Mouse (Mus musculus) MN1 (cell line): Measurements from ENCODE around the gene Timeless.
"Not testable (repeated sequence)": the region's sequence is repeated elsewhere in the genome, so short reads cannot be mapped to it uniquely, and the experiment has no call there.

Experiments used
- DNase-seq: peaks from one replicate; pipeline ENCODE4 v3.0.0-alpha.2; 2016; ENCODE audit warnings: low spot score

Gene Timeless

DNA sequence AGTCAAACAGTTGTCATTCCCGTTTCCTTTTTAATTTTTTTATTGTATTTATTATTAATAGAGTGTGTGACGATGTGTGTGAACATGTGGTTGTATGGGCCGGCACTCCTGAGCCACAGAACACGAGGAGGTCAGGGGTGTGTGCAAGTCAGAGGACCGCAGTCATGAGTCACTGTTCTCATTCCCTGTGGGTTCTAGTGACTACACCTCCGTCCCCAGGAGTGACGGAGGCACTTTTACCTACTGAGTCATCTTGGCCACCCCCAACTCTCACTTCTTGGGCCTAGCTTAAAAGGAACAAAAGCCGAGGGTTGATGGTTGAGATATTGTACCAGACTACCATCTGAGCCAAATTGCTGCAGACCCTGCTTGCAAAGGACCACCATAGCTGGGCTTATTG lies 24.5 kb downstream of the Timeless start:
- DNase-seq, result no peak

DNA sequence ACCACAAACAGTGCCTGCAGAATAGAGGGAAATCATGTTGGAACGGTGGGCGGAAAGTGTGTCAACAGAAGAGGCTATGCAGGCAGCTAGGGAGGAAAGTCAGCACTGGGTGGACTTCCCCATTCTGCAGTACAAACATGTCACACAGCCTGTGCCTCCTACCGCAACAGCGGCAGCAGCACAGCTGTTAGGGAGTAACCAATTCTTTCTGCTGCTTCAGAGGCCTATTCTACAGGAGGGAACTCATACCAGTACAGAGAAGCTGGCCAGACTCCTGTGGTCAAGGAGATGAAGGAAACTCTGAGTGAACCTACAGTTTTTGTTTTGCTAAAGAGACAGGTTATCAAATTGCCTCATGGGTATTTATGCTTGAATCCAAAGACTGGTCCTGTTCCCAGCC lies 27.1 kb downstream of the Timeless start:
- no peak for DNase-seq

DNA sequence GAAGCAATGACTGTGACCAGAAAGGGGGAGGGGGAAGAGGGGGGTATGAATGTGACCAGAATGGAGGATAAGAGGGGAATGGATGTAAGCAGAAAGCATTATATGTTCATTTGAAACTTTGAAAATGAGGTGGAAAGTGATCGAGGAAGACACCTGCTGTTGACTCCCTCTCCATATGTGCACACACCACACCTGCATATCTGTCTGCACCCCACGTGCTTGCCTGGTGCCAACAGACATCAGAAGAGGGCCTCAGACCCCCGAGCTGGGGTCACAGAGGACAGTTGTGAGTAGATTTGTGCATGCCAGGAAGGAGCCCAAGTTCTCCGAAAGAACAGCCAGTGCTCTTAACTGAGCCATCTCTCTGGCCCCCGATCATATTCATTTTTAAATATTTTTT lies 28.1 kb downstream of the Timeless start:
- DNase-seq, result no peak

DNA sequence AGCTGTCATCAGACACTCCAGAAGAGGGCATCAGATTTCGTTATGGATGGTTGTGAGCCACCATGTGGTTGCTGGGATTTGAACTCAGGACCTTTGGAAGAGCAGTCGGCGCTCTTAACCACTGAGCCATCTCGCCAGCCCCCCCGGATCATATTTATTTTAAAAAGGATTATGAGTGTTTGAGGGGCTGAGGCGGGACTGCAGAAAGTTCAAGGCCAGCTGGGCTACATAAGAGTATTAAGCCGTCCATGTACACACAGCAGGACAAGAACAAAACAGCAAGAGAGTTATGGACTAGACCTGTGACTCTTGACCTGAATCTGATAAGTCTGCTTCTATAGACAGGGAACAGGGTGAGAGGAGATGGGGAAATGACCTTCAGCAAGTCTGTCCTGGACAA lies 28.5 kb downstream of the Timeless start:
- DNase-seq, result not testable (repeated sequence)

DNA sequence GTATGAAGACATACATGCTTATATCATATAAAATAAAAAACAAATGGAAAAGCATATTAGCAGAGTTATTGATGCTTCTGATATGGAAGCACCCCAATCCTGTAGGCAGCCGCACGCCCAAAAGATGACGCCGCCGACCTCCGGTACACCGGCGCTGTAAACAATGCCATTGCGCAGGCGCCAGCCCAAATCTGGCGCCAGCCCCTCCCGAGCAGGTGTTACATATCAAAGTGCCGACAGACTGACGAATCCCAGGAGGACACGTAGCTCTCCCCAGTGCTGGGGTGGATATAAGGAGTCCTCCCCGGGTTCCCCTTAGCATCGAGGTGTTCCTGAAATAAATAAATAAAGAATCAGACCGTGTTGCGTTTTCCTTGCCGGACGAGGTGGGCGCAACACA lies 30.4 kb downstream of the Timeless start:
- DNase-seq, result no peak

DNA sequence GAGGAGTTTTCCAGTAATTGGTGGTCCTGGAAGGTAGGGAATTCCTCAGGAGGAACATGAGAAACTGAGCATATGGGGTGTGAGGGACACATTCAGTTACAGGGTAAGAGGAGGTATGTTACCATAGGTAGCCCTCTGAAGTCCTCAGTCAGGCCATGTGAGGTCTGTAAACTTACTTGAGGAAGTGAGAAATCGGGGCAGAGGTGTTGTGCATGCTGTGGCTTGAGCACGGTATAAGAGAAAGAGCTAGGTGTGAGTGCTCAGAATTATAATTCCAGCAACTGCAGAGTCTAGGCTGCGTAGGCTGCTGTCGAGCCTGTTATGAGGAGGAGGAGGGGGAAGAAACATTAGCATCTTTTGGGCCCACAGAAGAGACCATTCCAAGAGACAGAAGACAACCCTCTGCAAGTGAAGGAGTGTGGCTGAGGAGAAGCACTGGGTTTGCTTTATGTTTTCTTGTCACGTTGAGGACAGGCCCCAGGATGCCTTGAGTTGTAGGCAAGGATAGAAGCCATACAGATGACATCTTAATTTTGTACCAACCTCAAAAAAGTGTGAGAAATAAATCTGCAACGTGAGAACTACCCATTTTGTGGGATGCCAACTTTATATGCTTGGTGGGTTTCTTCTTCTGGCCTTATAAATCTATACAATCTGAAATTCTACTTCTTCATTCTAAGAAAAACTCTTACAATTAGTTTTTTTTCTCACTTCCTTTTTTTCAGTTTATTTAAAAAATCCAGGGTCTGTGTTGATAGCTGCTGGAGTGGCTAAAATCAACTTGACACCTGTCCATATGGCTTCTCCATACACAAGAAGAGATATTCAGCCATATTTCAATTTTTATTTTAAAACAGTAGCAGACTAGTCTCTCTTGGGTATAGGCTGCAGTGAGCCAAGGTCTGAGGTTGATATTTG lies 31.8 kb downstream of the Timeless start:
- no peak for DNase-seq

DNA sequence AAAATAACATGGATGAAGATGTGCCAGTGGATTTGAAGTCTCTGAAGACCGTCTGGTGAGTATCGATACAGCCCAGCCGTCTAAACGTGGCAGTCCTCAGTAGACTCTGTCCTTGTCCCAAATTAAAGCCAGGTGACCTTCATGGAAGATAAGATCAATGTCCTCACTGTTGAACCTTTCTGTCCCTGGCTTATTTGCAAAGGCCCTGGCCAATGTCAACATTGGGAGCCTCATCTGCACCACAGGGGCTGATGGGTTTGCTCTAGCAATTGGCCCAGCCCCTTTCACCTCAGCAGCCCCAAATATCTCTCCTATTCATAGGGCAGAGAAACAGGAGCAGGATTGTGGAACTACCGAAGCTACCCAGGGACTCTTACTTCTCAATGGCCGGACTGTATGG lies 36.5 kb downstream of the Timeless start, which contains the start of gene Apof:
TSS of gene Apof (plus strand) at position 301 of the 400 bp plus-strand sequence.
- DNase-seq, result no peak

DNA sequence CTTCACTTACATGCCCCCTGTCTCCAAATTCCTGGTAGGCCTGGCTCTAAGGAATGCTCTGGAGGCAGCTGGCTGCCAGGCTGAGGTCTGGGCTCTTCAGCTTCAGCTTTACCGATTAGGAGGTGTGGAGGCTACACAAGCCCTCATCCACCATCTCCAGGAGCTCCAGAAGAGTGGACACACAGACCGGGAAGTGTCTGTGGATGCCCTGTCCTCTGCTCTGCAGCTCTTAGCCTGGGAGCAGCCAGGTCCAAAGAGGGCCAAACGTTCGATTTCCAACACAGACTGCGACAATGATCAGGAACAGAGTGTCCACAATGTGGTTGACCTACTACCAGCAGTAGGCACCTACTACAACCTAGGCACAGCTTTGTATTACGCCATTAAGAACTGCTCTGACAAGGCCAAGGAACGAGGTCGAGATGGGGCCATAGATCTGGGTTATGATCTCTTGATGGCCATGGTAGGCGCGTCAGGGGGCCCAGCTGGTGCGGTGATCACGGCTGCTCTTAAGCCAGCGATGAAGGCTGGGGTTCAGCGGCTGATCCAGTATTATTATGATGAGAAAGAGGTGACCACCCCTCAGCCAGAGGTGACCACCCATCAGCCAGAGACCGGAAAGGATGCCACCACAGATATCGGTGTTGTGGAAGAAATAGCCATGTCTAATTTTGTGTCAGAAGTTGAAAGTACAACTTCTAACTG lies 37.5 kb downstream of the Timeless start:
- no peak for DNase-seq

DNA sequence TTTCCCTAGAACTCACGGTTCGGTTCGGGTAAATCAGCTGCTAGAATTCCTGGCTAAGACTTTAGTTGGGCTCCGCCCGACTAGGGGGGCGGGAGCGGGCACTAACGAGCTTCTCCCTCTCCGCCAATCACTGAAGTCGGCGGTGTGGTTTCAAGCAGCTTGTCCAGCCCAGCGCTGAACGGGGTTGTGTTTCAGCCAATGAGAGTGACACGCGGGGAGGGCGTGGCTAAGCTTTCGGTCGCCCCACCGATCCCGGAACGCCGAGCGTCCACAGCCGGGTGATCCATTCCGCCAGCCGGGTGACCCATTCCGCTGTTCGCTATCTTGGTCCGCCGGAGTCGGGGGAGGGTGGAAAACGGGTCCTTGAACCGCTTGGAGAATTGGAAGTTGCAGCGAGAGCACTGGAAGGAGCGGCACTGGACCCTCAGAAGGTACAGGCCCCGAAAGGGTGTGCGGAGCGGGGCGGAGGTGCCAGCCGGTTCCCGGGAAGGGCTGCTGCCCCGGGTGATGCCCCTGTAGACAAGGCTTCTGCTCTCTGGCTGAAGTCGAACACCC lies 38.5 kb downstream of the Timeless start, which contains the start of gene Stat2:
TSS of gene Stat2 (plus strand) at position 273 of the 555 bp plus-strand sequence.
- peak; percentile 100 for DNase-seq

DNA sequence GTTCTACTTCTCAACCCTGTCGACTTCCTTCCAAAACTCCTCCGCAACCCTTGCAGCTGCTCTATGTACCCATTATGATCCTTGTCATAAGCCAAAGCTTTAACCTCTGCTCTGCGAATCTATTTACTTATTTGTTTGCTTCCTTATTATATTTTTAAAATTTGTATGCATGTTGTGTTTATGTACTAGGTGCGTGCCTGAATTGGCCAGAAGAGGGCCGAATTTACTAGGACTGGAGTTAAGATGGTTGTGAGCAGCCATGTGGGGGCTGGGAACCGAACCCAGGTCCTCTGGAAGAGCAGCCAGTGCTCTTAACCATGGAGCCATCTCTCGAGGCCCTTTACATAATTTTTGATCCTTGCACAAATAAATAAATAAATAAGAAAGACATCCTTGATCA lies 39.0 kb downstream of the Timeless start:
- DNase-seq, result peak; percentile 48

DNA sequence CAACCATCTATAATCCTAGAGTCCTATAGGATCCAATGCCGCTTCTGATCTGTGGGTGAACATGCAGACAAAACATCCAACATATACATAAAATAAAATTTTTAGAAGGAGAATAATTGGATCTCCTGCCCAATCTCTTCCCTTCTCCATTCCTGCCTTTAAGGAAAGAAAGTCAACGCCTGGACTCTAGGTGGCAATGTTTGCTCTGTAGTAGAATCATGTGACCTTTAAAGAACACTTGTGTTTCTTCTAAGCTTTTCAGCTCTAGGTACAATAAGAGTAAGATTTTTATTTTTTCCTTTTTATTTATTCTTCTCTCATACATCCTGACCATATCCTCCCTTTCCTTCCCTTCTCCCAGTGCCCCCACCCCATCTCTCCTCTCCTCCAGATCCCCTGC lies 40.0 kb downstream of the Timeless start:
- DNase-seq, result no peak

DNA sequence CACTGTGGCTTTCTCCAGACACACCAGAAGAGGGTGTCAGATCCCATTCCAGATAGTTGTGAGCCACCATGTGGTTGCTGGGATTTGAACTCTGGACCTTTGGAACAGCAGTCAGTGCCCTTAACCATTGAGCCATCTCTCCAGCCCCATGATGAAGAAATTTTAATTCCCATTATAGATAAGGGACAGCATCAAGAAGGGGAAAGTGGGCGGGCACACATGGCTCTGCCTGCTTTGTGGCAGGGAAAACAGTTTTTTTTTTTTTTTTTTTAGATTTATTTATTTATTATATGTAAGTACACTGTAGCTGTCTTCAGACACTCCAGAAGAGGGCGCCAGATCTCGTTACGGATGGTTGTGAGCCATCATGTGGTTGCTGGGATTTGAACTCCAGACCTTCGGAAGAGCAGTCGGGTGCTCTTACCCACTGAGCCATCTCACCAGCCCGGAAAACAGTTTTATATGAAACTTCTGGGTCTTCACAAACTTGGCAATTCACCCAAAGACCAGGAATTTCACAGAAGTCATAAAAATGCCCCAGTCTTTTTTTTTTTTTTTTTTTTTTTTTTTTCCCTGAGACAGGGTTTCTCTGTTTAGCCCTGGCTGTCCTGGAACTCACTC lies 41.1 kb downstream of the Timeless start:
- DNase-seq, result not testable (repeated sequence)

DNA sequence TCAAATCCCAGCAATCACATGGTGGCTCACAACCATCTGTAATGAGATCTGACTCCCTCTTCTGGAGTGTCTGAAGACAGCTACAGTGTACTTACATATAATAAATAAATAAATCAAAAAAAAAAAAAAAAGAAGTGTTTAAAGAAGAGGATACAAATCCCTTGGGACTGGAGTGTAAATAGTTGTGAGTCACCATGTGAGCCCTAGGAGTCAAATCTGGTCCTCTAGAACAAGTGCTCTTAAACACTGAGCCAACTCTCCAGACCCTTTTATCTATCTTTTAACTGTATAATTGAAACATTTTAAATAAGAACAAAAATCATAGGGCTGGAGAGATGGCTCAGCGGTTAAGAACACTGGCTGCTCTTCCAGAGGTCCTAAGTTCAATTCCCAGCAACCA lies 43.5 kb downstream of the Timeless start:
- peak; percentile 68 for DNase-seq

DNA sequence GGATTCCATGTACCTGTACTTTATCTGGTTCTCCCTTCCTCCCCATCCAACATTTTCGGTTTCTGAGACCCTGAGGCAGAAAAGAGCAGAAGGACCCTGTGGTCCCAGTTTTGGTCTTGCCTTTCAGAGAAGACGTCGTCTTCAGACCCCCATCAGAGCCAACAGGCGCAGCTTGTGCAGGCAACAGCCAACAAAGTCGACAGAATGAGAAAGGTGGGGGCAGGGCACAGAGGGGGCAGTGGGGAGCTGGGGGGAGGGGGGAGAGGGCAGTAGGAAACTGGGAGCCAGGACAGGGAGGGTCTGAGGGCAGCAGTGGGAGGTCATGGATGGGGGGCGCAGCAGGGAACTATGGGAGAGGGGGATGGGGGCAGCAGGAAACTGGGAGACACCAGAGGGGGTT lies 46.3 kb downstream of the Timeless start:
- DNase-seq, result no peak

DNA sequence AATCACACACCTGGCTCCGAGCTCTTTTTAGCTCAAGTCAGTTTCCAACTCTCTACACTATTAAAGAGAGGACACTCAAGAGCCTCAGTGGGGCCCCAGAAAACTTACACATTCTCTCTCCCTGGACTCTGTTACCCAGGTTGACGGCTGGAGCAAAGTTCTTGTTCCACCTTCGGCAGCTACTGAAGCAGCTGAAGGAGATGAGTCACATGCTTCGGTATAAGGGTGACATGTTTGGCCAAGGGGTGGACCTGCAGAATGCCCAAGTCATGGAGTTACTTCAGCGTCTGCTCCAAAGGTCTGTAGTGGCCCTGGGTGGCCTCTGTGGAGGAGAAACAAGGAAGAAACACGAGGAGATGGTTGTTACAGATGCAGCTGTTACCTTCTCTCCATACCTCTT lies 49.1 kb downstream of the Timeless start:
- no peak for DNase-seq

DNA sequence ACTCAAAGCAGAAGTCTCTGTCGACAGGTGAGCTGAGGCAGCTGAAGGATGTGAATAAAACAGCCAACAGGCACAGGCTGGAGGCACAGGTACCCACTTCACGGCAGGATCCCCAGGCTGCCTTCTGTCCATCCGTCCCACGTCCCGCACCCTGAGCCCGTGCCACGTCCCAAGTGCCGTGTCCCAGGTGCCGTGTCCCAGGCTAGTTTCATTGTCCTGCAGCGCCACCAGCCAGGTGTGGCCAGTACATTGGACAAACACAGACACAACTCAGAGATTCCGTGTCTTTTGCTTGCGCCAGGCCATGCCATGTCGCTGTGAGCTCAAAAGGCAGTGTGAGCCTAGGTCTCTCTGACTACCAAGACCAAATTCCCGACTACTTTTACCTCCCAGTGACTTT lies 49.8 kb downstream of the Timeless start:
- DNase-seq, result no peak

DNA sequence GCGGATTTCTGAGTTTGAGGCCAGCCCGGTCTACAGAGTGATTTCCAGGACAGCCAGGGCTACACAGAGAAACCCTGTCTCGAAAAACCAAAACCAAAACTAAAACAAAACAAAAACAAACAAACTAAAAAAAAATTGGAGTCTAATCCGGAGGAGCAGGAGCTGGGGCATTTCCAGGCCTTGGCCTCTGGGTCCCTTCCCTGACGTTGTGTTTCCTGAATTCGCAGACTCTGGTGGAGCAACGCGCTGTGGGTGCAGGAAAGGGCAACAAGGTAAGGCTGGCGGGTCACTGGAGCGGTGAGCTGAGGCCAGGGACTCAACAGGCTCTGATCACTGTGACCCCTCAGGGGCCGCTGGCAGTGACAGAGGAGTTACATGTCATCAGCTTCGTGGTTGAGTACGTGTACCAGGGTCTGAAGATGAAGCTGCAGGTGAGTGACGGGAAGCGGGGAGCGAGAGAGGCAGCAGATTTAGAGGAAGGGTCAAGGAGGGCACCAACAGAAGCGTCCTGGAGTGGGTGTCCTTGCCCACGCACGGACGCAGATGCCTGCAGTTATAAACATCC lies 51.1 kb downstream of the Timeless start:
- DNase-seq, result no peak

DNA sequence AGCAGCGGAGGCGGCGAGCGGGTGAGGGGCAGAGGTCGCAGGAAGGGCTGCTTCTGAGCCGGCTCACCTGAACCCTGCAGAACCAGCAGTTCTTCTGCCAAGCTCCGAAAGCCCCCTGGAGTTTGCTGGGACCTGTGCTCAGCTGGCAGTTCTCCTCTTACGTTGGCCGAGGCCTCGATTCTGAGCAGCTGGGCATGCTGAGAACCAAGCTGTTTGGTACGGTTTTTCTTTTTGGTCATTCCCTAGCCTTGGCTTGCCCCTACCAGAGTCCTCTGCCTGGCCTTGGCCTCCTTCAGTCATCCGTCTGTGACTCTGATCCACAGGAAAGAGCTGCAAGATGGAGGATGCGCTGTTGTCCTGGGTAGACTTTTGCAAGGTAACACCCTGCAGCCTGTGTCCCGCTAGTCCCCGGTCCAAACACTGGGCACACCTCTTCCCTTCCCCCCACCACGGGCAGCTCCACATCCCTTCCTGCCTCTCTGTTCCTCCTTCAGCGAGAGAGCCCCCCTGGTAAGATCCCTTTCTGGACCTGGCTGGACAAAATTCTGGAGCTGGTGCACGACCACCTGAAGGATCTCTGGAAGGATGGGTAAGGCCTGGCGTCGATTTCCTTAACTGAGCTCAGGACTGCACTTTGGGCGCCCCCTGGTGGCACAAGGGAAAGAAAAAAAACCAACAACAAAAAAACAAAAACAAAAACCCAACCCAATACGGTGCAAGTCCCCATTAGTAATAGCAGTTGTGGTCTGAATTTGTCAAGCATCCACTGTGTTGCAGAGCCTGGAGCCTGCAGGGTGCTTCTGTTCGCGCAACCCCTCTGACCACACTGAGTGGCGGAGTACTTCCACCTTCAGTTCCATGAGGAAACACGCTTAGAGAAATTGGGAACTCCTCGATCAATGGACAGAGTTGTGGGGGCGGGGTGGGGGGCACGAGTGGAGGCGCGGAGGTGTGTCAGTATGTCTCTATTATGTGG lies 52.0 kb downstream of the Timeless start:
- peak; percentile 90 for DNase-seq

DNA sequence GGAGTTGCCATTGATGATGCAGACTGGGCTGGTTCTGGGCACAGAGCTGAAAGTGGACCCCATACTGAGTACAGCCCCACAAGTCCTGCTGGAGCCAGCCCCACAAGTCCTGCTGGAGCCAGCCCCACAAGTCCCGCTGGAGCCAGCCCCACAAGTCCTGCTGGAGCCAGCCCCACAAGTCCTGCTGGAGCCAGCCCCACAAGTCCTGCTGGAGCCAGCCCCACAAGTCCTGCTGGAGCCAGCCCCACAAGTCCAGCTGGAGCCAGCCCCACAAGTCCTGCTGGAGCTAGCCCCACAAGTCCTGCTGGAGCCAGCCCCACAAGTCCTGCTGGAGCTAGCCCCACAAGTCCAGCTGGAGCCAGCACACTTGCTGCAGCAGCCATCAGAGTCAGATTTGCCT lies 58.7 kb downstream of the Timeless start:
- not testable (repeated sequence) for DNase-seq

DNA sequence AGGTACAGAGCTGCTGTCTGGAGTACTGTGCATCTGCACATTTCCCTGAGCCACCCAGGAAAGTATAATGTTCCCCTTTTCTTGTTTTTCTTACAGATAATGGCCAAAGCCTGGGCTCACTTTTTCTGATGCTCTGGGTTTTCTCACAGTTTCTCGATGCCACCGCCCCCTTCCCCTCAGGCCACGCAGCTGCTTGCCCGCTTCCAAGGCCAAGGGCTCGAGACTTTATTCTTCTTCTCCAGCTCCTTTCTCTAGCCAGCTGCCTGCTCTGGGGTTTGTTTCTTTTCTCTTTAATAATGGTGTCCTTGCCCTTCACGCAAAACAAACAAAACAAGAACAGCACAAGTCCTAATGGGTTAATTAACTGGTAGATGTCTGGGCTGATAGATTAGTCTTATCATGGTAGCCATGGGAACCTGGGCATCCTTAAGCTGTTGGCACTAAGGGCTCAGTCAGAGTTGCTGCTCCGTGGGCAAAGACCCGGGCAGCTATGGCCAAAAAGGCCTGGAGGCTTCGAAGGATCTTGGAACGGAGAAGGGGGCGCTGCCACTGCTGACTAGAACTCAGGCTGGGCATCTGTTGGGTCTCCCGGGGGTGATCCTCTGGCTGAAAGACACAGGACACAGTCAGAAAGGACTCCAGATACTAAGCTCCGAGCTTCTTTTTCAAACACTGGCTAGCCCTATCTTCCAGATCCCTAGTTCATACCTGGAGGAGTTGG lies 64.7 kb downstream of the Timeless start:
- DNase-seq, result peak; percentile 77
